Mouse (Mus musculus) lung, postnatal 0 days (tissue): ENCODE measurements around the gene Mmaa.

Source experiments
- CTCF ChIP-seq: IDR thresholded peaks from 2 replicates; pipeline ENCODE4 v1.5.1; 2016; ENCODE audit warnings: antibody characterized with exemption, mild to moderate bottlenecking
- EP300 ChIP-seq: IDR thresholded peaks from 2 replicates; pipeline ENCODE4 v1.6.1; 2016; ENCODE audit warnings: antibody characterized with exemption, mild to moderate bottlenecking, control low read depth

DNA sequence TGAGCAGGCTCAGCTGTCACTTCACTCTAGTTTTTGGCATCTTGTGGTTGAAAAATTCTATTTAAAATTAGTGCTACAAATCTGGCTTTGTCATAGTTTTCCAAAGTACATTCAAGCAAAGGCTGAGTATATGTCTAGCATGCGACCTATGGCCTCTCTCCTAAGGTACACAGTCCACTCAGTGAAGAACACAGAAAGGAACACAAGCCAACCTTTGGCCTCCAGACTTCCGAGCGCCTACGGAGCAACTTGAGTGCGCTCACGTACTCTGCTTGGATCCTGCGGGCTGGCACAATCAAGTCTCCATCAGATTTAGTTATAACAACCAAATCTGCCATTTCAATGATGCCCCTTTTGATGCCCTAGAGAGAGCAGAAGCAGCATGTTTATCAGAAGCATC is 25.8 kb downstream of the Mmaa start:
- TF ChIP-seq CTCF (no peak), EP300 (no peak)
